Mouse (Mus musculus) limb, embryonic 13.5 days (tissue): ENCODE measurements around the gene Rptor. TPM values are rescaled to one million over a fixed set of nuclear protein-coding genes. Genes with fewer than 3 reads are reported as not detected.

ENCODE experiments used
- ATAC-seq: fragments of 200-750 bp; cut with Nextera tagmentation; 2 replicates; pipeline ENCODE4 v1.8.0; 2017; ENCODE audit warnings: low read depth, moderate number of reproducible peaks, moderate TSS enrichment; ENCODE audit not compliant: low FRiP score
- H3K27ac ChIP-seq: fragments of 300-500 bp; sonication (generic); 2 replicates; pipeline ENCODE4 v1.5.1; 2015; ENCODE audit warnings: inconsistent platforms, mild to moderate bottlenecking, moderate library complexity
- H3K27me3 ChIP-seq: fragments of 300-500 bp; sonication (generic); 2 replicates; pipeline ENCODE4 v1.6.1; 2015; ENCODE audit warnings: mild to moderate bottlenecking, inconsistent platforms
- H3K36me3 ChIP-seq: fragments of 300-500 bp; sonication (generic); 2 replicates; pipeline ENCODE4 v1.6.1; 2015; ENCODE audit warnings: inconsistent platforms, mild to moderate bottlenecking, moderate library complexity
- H3K4me1 ChIP-seq: fragments of 300-500 bp; sonication (generic); 2 replicates; pipeline ENCODE4 v1.6.1; 2015; ENCODE audit warnings: inconsistent platforms
- H3K4me2 ChIP-seq: fragments of 300-500 bp; sonication (generic); replicated peaks from 2 replicates; pipeline ENCODE4 v1.6.1; 2015; ENCODE audit warnings: inconsistent platforms, mild to moderate bottlenecking, moderate library complexity
- H3K4me3 ChIP-seq: fragments of 300-500 bp; sonication (generic); 2 replicates; pipeline ENCODE4 v1.5.1; 2015; ENCODE audit warnings: moderate library complexity, mild to moderate bottlenecking, inconsistent platforms
- H3K9ac ChIP-seq: fragments of 300-500 bp; sonication (generic); 2 replicates; pipeline ENCODE4 v1.6.1; 2015; ENCODE audit warnings: mild to moderate bottlenecking, inconsistent platforms
- H3K9me3 ChIP-seq: fragments of 300-500 bp; sonication (generic); 2 replicates; pipeline ENCODE4 v1.6.1; 2016; ENCODE audit warnings: inconsistent platforms
- WGBS: fragments of 180-500 bp; shearing (Covaris S2); methylation state at CpG from one replicate; pipeline ENCODE4 v1.1.7; 2015; 5-methylcytosine and 5-hydroxymethylcytosine counted together
- polyA plus RNA-seq: library from polyadenylated mRNA; unstranded; fragments of >200 nt; fragmentation: Nextera tagmentation; extraction: Ambion mirVana; gene quantifications from 2 replicates; pipeline ENCODE4 v1.2.1, GENCODE M21; 2015

The Rptor gene
- polyA plus RNA-seq, 1 experiment from 2014 or later = 11.2 TPM

DNA sequence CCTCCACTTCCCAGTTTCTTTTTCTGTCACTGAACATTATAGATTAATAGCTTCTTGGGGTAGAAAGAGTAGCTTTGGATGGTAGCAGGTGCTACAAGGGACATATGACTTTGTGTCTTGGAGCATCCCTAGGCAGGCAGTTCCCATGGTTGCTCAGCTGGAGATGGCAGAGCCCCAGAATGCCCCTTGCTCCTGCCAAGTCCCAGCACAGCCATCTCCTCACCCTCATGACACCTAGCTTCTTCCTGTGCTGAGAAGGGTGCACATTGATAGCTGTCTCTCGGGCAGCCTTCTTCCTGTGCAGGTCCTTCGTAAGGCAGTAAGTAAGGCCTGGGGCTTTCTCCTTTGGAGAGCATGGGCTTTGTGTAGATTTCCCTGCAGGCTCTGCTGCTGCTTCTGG lies 78.0 kb downstream of the Rptor start:
- WGBS = 80% methylated on average over 2 of the region's 2 CpGs
- Histone ChIP-seq H3K36me3 (no peaks in the 10 kb centered on the region), H3K27ac (no peak overlapping the region), H3K4me2 (no peak overlapping the region), H3K4me3 (no peak overlapping the region), H3K4me1 (peaks cover 64% of the 10 kb centered on the region), H3K9ac (no peak overlapping the region), H3K27me3 (no peaks in the 10 kb centered on the region), H3K9me3 (no peaks in the 10 kb centered on the region)
- ATAC-seq = no peak

DNA sequence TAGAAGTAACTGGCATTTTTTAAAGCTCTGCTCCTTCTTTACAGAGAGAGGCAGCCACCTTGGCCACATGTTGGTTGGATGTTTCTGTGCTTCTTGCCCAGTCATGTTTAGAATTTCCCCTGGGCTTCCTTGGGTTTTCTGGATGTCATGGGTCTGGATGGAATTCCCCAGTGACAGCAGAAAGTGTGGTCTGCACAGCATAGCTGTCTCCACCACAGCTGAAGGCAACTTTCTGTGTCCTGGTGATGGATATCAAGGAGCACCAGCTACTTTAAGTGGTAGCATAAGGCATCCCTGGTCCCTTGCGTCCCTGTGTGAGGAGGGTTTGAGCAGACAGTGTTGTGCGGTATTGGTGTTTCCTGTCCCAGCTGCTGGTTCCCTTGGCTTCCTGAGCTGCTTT lies 79.6 kb downstream of the Rptor start:
- Histone ChIP-seq H3K4me1 (peaks cover 58% of the 10 kb centered on the region), H3K27ac (no peak overlapping the region), H3K9ac (no peak overlapping the region), H3K27me3 (no peaks in the 10 kb centered on the region), H3K4me2 (no peak overlapping the region), H3K36me3 (no peaks in the 10 kb centered on the region), H3K9me3 (no peaks in the 10 kb centered on the region), H3K4me3 (no peak overlapping the region)
- 84% methylated on average over 2 of the region's 2 CpGs for WGBS
- ATAC-seq = no peak

DNA sequence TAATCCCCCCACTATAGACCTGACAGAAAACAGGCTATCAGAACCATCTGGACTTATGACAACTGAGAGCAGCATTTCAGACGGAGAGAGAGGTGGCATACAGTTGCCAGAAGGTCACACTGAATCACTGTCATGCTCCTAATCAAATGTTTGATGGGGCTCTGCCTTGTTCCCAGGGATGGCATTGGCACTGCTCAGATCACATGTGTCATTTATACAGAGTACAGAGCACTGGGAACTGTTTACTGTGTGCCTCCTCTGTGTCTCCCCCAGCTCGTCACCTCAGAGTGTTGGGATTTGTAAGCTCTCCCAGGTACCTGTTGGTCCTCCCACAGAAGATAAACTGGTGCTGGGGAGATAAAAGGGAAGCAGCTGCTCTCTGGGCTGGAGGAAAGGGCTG lies 81.1 kb downstream of the Rptor start:
- Histone ChIP-seq H3K4me2 (no peak overlapping the region), H3K9ac (no peak overlapping the region), H3K9me3 (no peaks in the 10 kb centered on the region), H3K36me3 (no peaks in the 10 kb centered on the region), H3K4me3 (no peak overlapping the region), H3K27me3 (no peaks in the 10 kb centered on the region), H3K27ac (no peak overlapping the region), H3K4me1 (peaks cover 47% of the 10 kb centered on the region)
- 62% methylated on average over 2 of the region's 2 CpGs for WGBS
- no peak for ATAC-seq

DNA sequence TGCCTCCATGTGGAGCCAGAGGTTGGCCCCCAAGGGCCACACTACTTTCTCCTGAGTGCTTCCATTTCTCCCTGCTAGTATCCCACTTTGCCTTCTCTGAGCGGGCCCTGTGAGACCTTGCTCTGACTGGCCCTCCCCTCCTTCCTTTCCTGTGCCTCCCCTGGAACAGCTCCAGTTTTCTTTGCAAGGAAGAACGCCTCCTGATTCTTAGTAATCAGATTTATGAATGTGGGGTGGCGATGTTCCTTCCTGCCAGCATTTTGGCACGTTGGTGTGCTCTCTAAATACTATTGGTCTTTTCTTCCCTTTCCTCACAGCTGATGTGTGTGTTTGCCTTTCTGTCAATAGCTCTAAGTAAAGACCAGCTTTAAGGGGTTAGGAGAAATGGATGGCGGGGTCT lies 82.8 kb downstream of the Rptor start:
- Histone ChIP-seq H3K27ac (no peak overlapping the region; the same call in 1 of the 2 replicates), H3K4me1 (peaks cover 59% of the 10 kb centered on the region), H3K9me3 (no peaks in the 10 kb centered on the region), H3K4me2 (no peak overlapping the region), H3K27me3 (no peaks in the 10 kb centered on the region), H3K4me3 (no peak overlapping the region), H3K9ac (peak overlapping the region; percentile 31; the same call in 1 of the 2 replicates), H3K36me3 (no peaks in the 10 kb centered on the region)
- 54% methylated on average over 5 of the region's 5 CpGs for WGBS
- ATAC-seq = no peak

- Histone ChIP-seq H3K9ac (0 out of 2 replicates have a peak overlapping the region, but pooled peaks have one; percentile 31), H3K27me3 (no peaks in the 10 kb centered on the region), H3K9me3 (no peaks in the 10 kb centered on the region), H3K4me3 (no peak overlapping the region), H3K4me1 (peaks cover 64% of the 10 kb centered on the region), H3K36me3 (no peaks in the 10 kb centered on the region), H3K27ac (no peak overlapping the region; the same call in 1 of the 2 replicates), H3K4me2 (no peak overlapping the region)
- 75% methylated on average over 2 of the region's 2 CpGs for WGBS
- ATAC-seq = no peak
These were observed 83.4 kb downstream of the Rptor start for GRCm38 (mm10) chr11:119685910-119686659.

- Histone ChIP-seq H3K36me3 (no peaks in the 10 kb centered on the region), H3K4me3 (no peak overlapping the region), H3K4me2 (no peak overlapping the region), H3K27ac (no peak overlapping the region), H3K4me1 (peaks cover 55% of the 10 kb centered on the region), H3K27me3 (no peaks in the 10 kb centered on the region), H3K9me3 (no peaks in the 10 kb centered on the region), H3K9ac (no peak overlapping the region)
- 84% methylated on average over 3 of the region's 3 CpGs for WGBS
- no peak for ATAC-seq
These were observed 84.6 kb downstream of the Rptor start for GRCm38 (mm10) chr11:119687316-119687715.

DNA sequence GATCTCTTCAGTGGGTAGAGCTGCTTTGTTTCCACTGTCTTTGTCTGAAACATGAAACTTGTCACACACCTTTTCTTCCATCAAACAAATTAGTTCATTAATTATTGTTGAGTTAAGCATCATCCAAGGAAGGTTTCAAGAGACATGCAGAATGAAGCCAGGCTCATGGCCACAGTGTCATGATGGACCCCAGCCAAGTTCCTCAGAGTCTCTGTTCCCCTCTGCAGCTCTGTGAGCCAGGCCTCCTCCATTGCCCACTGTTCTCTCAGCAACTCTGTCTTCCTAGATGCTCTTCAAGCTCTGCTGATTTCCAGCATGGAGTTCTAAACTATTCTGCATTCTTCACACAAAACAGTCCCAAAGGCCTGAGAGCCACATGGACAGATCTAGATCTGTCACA lies 85.3 kb downstream of the Rptor start:
- H3K9me3 ChIP-seq = no peaks in the 10 kb centered on the region
- no peaks in the 10 kb centered on the region for H3K36me3 ChIP-seq
- H3K27me3 ChIP-seq = no peaks in the 10 kb centered on the region
- no peak overlapping the region for H3K27ac ChIP-seq
- H3K4me2 ChIP-seq = no peak overlapping the region
- H3K9ac ChIP-seq = no peak overlapping the region
- no peak for ATAC-seq
- H3K4me3 ChIP-seq = no peak overlapping the region
- H3K4me1 ChIP-seq = peaks cover 52% of the 10 kb centered on the region

DNA sequence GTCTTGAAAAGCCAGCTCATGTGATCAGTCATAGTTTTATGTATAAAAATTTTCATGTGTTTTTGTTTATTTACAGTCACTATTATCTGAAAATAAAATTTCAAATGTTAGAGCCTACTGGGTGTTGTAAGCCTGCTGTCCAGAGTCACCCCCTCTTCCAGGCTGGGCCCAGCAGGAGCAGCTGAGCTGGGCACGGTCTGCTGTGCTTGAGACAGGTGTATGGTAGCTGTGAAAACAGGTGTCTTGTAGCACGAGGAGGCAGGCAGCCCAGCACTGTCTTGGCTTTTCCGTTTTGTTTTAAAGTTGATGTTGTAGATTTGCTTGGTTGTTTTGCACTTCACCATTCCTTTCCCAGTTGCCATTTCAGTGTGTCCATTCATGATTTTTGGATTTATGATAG lies 87.2 kb downstream of the Rptor start:
- Histone ChIP-seq H3K36me3 (no peaks in the 10 kb centered on the region), H3K4me1 (peaks cover 42% of the 10 kb centered on the region), H3K9me3 (no peaks in the 10 kb centered on the region), H3K4me2 (no peak overlapping the region), H3K27ac (no peak overlapping the region), H3K27me3 (no peaks in the 10 kb centered on the region), H3K4me3 (no peak overlapping the region), H3K9ac (no peak overlapping the region)
- WGBS = 63% methylated on average over 3 of the region's 3 CpGs
- no peak for ATAC-seq

GRCm38 (mm10) chr11:119692196-119692910 lies 89.6 kb downstream of the Rptor start:
- no peak overlapping the region for H3K4me2 ChIP-seq
- H3K9ac ChIP-seq = no peak overlapping the region
- H3K27ac ChIP-seq = no peak overlapping the region
- H3K9me3 ChIP-seq = no peaks in the 10 kb centered on the region
- H3K4me1 ChIP-seq = peaks cover 29% of the 10 kb centered on the region
- H3K27me3 ChIP-seq = no peaks in the 10 kb centered on the region
- ATAC-seq = no peak
- H3K36me3 ChIP-seq = no peaks in the 10 kb centered on the region
- H3K4me3 ChIP-seq = no peak overlapping the region
- WGBS = 85% methylated on average over 6 of the region's 6 CpGs

GRCm38 (mm10) chr11:119692911-119693261 lies 90.2 kb downstream of the Rptor start:
- Histone ChIP-seq H3K27me3 (no peaks in the 10 kb centered on the region), H3K9ac (no peak overlapping the region), H3K27ac (no peak overlapping the region), H3K4me1 (peaks cover 29% of the 10 kb centered on the region), H3K36me3 (no peaks in the 10 kb centered on the region), H3K4me3 (no peak overlapping the region), H3K9me3 (no peaks in the 10 kb centered on the region), H3K4me2 (no peak overlapping the region)
- WGBS = 37% methylated on average over 1 of the region's 1 CpGs
- ATAC-seq = no peak

GRCm38 (mm10) chr11:119694146-119694860 lies 91.6 kb downstream of the Rptor start:
- no peak overlapping the region for H3K4me2 ChIP-seq
- no peak overlapping the region for H3K27ac ChIP-seq
- H3K27me3 ChIP-seq = no peaks in the 10 kb centered on the region
- no peak overlapping the region for H3K9ac ChIP-seq
- peaks cover 29% of the 10 kb centered on the region for H3K4me1 ChIP-seq
- no peaks in the 10 kb centered on the region for H3K36me3 ChIP-seq
- H3K4me3 ChIP-seq = no peak overlapping the region
- H3K9me3 ChIP-seq = no peaks in the 10 kb centered on the region
- ATAC-seq = no peak
- WGBS = 63% methylated on average over 10 of the region's 10 CpGs

- ATAC-seq = no peak
- Histone ChIP-seq H3K4me3 (no peak overlapping the region), H3K27me3 (no peaks in the 10 kb centered on the region), H3K9me3 (no peaks in the 10 kb centered on the region), H3K36me3 (no peaks in the 10 kb centered on the region), H3K4me1 (peaks cover 12% of the 10 kb centered on the region), H3K9ac (no peak overlapping the region), H3K4me2 (no peak overlapping the region), H3K27ac (no peak overlapping the region)
- 73% methylated on average over 2 of the region's 2 CpGs for WGBS
These were observed 93.7 kb downstream of the Rptor start for GRCm38 (mm10) chr11:119696401-119696800.
